Mouse (Mus musculus) midbrain, embryonic 10.5 days (tissue): ENCODE results near the gene Tnks2. TPM values are rescaled to one million over a fixed set of nuclear protein-coding genes. Genes with fewer than 3 reads are reported as not detected.
A peak's percentile ranks its signal among the peaks of the same experiment; 100 is the strongest.
"Not testable (repeated sequence)": the region's sequence is repeated elsewhere in the genome, so short reads cannot be mapped to it uniquely, and the experiment has no call there.

Experiments used
- DNase-seq: peaks from one replicate; pipeline ENCODE4 v3.0.0-alpha.2; 2017; ENCODE audit warnings: low spot score
- H3K27ac ChIP-seq: fragments of 300-500 bp; sonication (generic); replicated peaks from 2 replicates; pipeline ENCODE4 v1.5.1; 2016; ENCODE audit warnings: mild to moderate bottlenecking
- H3K27me3 ChIP-seq: fragments of 300-500 bp; sonication (generic); 2 replicates; pipeline ENCODE4 v1.6.1; 2016; ENCODE audit warnings: low read depth, mild to moderate bottlenecking; ENCODE audit not compliant: poor library complexity, severe bottlenecking
- H3K36me3 ChIP-seq: fragments of 300-500 bp; sonication (generic); 2 replicates; pipeline ENCODE4 v1.6.1; 2016; ENCODE audit warnings: mild to moderate bottlenecking, moderate library complexity
- H3K4me1 ChIP-seq: fragments of 300-500 bp; sonication (generic); 2 replicates; pipeline ENCODE4 v1.6.1; 2016
- H3K4me3 ChIP-seq: fragments of 300-500 bp; sonication (generic); 2 replicates; pipeline ENCODE4 v1.5.1; 2016; ENCODE audit warnings: mild to moderate bottlenecking, moderate library complexity
- H3K9me3 ChIP-seq: fragments of 300-500 bp; sonication (generic); replicated peaks from 2 replicates; pipeline ENCODE4 v1.6.1; 2016; ENCODE audit warnings: mild to moderate bottlenecking
- WGBS: fragments of 180-500 bp; shearing (Covaris S2); methylation state at CpG from one replicate; pipeline ENCODE4 v1.1.7; 2016; 5-methylcytosine and 5-hydroxymethylcytosine counted together
- polyA plus RNA-seq: library from polyadenylated mRNA; unstranded; fragments of >200 nt; fragmentation: Nextera tagmentation; extraction: Ambion mirVana; gene quantifications from 2 replicates; pipeline ENCODE4 v1.2.1, GENCODE M21; 2016

Tnks2 gene
- polyA plus RNA-seq, 1 experiment from 2014 or later, result 47.3 TPM

GRCm38 (mm10) chr19:36809476-36810168 lies 24.4 kb upstream of the Tnks2 start:
- H3K27ac ChIP-seq, result no peak overlapping the region
- no peaks in the 10 kb centered on the region for H3K4me1 ChIP-seq
- H3K9me3 ChIP-seq, result no peaks in the 10 kb centered on the region
- no peak overlapping the region for H3K4me3 ChIP-seq
- H3K27me3 ChIP-seq, result no peaks in the 10 kb centered on the region
- WGBS, result 35% methylated on average over 12 of the region's 12 CpGs
- no peaks in the 10 kb centered on the region for H3K36me3 ChIP-seq
- DNase-seq, result no peak

DNA sequence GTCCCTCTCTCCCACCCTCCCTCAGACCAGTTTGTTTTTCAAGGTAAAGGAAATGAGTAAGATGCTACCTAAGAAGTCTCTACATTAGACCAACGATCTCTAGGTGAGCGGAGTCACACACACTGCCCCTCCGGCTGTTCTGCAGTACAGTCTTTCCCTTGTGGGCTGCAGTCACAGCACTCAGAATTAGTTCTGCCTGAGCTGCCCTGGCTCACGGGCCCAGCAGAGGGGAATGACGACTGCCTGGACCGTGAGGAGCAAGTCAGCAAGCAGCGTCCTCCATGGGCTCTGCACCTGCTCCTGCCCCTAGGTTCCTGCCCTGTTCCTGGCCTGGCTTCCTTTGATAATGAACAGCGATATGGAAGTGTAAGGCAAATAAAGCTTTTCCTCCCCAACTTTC lies 22.0 kb upstream of the Tnks2 start:
- no peaks in the 10 kb centered on the region for H3K9me3 ChIP-seq
- H3K4me3 ChIP-seq, result no peak overlapping the region
- H3K27me3 ChIP-seq, result peaks cover 10% of the 10 kb centered on the region
- no peak for DNase-seq
- no peaks in the 10 kb centered on the region for H3K36me3 ChIP-seq
- H3K27ac ChIP-seq, result no peak overlapping the region
- 53% methylated on average over 8 of the region's 8 CpGs for WGBS
- H3K4me1 ChIP-seq, result 0 out of 2 replicates have a peak, but pooled peaks cover 8% of the 10 kb centered on the region

- H3K4me3 ChIP-seq, result peak overlapping the region; percentile 35
- DNase-seq, result peak; percentile 31
- peaks cover 19% of the 10 kb centered on the region for H3K4me1 ChIP-seq
- 16% methylated on average over 32 of the region's 32 CpGs for WGBS
- no peaks in the 10 kb centered on the region for H3K36me3 ChIP-seq
- peaks cover 15% of the 10 kb centered on the region for H3K27me3 ChIP-seq
- H3K9me3 ChIP-seq, result no peaks in the 10 kb centered on the region
- H3K27ac ChIP-seq, result no peak overlapping the region
Measured at GRCm38 (mm10) chr19:36815396-36816271, 18.4 kb upstream of the Tnks2 start.

DNA sequence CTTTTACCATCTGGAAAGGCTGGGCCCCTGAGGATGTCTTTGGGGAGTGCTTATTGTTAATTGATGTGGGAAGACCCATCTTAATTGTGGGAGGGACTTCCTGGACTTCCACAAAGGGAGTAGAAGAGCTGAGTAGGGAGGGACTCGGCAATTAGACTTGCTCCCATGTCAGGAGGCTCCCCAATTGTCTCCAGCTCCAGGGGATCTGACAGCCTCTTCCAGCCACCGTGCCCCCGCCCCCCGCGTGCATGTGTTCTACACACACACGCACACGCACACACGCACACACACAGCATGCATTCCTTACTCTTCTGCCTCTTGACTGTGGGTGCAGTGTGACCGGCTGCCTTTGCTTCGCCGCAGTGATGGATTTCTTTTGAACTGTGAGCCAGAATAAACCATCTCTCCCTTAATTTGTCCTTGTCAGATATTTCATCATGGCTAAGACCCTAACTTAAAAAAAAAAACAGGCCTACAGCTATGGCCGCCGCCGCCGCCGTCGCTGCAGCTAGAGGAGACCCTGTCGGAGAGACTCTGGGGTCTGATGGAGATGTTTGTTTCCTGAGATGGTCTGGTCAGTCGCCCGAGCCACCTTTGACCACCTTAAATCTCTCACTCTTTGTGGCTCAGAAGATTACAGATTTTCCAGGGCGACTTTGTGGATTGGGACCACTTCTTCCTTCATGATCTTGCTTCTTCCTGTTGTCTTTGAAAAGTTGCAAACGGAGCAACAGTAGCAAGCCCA lies 15.7 kb upstream of the Tnks2 start:
- peak overlapping the region; percentile 77 for H3K27ac ChIP-seq
- H3K27me3 ChIP-seq, result peaks cover 15% of the 10 kb centered on the region
- 7% methylated on average over 22 of the region's 22 CpGs for WGBS
- H3K9me3 ChIP-seq, result no peaks in the 10 kb centered on the region
- H3K36me3 ChIP-seq, result no peaks in the 10 kb centered on the region
- H3K4me1 ChIP-seq, result peaks cover 19% of the 10 kb centered on the region
- H3K4me3 ChIP-seq, result peak overlapping the region; percentile 55
- peak; percentile 45 for DNase-seq

- H3K4me3 ChIP-seq, result no peak overlapping the region
- 83% methylated on average over 6 of the region's 6 CpGs for WGBS
- H3K36me3 ChIP-seq, result no peaks in the 10 kb centered on the region
- H3K9me3 ChIP-seq, result no peaks in the 10 kb centered on the region
- H3K27me3 ChIP-seq, result peaks cover 15% of the 10 kb centered on the region
- no peak overlapping the region for H3K27ac ChIP-seq
- peaks cover 19% of the 10 kb centered on the region for H3K4me1 ChIP-seq
- no peak for DNase-seq
Measured at GRCm38 (mm10) chr19:36819199-36819598, 14.8 kb upstream of the Tnks2 start.

DNA sequence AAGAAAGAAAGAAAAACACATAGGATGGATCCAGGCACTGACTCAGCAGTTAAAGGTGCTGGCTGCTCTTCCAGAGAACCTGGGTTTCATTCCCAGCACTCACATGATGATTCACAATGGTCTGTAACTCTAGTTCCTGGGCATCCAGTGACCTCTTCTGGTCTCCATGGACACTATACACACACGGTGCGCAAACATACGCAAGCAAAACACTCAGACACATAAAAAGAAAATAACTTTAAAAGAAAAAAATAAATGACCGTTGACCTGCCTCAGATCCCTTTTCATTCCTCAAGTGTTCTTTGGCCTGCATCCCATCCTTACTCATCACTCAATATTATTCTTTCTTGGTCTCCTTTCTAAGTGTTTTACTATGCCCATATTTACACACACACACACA lies 13.6 kb upstream of the Tnks2 start:
- 93% methylated on average over 4 of the region's 4 CpGs for WGBS
- no peak overlapping the region for H3K27ac ChIP-seq
- H3K9me3 ChIP-seq, result no peaks in the 10 kb centered on the region
- DNase-seq, result no peak
- peaks cover 17% of the 10 kb centered on the region for H3K4me1 ChIP-seq
- H3K27me3 ChIP-seq, result peaks cover 12% of the 10 kb centered on the region
- no peak overlapping the region for H3K4me3 ChIP-seq
- H3K36me3 ChIP-seq, result no peaks in the 10 kb centered on the region

GRCm38 (mm10) chr19:36821301-36821700 lies 12.7 kb upstream of the Tnks2 start:
- peaks cover 11% of the 10 kb centered on the region for H3K27me3 ChIP-seq
- WGBS, result 86% methylated on average over 6 of the region's 6 CpGs
- H3K36me3 ChIP-seq, DNase-seq, H3K4me3 ChIP-seq, H3K27ac ChIP-seq, H3K9me3 ChIP-seq: not testable (repeated sequence)
- peaks cover 12% of the 10 kb centered on the region for H3K4me1 ChIP-seq

GRCm38 (mm10) chr19:36822701-36823100 lies 11.3 kb upstream of the Tnks2 start:
- Histone ChIP-seq H3K27me3 (no peaks in the 10 kb centered on the region; the same call in 1 of the 2 replicates), H3K36me3 (no peaks in the 10 kb centered on the region), H3K4me1 (peaks cover 11% of the 10 kb centered on the region), H3K27ac (no peak overlapping the region), H3K9me3 (no peaks in the 10 kb centered on the region), H3K4me3 (no peak overlapping the region)
- no peak for DNase-seq
- WGBS, result 89% methylated on average over 4 of the region's 4 CpGs

- Histone ChIP-seq H3K27ac (no peak overlapping the region), H3K4me3 (no peak overlapping the region), H3K27me3 (no peaks in the 10 kb centered on the region), H3K36me3 (no peaks in the 10 kb centered on the region), H3K4me1 (no peaks in the 10 kb centered on the region), H3K9me3 (no peaks in the 10 kb centered on the region)
- WGBS, result 95% methylated on average over 5 of the region's 5 CpGs
- DNase-seq, result no peak
Measured at GRCm38 (mm10) chr19:36827650-36828049, 6.4 kb upstream of the Tnks2 start.

- no peak for DNase-seq
- 69% methylated on average over 8 of the region's 8 CpGs for WGBS
- Histone ChIP-seq H3K36me3 (no peaks in the 10 kb centered on the region), H3K27me3 (no peaks in the 10 kb centered on the region), H3K27ac (no peak overlapping the region), H3K4me3 (no peak overlapping the region), H3K9me3 (no peaks in the 10 kb centered on the region), H3K4me1 (peaks cover 7% of the 10 kb centered on the region)
Measured at GRCm38 (mm10) chr19:36828322-36828721, 5.7 kb upstream of the Tnks2 start.

DNA sequence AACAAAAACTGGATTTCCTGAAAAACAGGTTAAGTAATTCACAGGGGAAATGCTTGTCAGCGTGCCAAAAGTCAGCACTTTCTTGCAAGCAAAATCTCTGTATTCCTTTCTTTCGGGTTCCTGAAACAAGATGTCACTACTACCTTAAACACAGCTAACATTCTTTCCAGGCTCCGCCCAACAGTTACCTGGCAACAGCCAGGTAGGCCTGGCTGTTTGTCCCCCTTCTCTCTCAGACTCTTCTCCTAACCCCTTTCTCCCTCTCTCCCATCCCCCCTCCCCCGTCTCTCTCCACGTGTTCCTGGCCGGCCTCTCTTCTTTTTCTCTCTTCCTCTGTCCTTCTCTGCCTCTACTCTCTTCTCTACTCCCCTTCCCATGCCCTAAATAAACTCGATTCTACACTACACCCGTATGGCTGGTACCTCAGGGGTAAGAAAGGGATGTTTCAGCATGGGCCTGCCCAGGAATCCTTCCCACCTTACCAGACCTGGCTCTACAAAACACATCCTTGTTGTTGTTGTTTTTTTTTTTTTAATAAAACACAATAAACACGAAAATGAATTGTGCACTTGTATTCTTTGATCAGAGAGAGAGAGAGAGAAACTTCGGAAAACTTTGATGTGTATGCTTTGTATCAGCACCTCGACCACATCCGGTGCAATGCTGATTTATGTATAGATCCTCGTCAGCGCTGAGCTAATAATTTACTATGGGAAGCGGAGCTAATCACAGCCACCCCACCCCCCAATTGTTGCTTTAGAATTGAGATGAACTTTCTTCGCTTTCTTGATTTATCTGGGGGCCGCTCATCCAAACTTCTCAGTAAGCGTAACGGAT lies 863 bp upstream of the Tnks2 start:
- WGBS, result 6% methylated on average over 19 of the region's 19 CpGs
- DNase-seq, result peak; percentile 37

More for the DNA sequence above, 863 bp upstream of the Tnks2 start:
- H3K9me3 ChIP-seq, result no peaks in the 10 kb centered on the region
- peaks cover 25% of the 10 kb centered on the region for H3K4me1 ChIP-seq
- peak overlapping the region; percentile 98 for H3K4me3 ChIP-seq
- H3K36me3 ChIP-seq, result peaks cover 6% of the 10 kb centered on the region
- H3K27ac ChIP-seq, result peak overlapping the region; percentile 98
- no peaks in the 10 kb centered on the region for H3K27me3 ChIP-seq
